Mouse (Mus musculus) limb, embryonic 15.5 days (tissue): ENCODE data around the gene Arhgef28. TPM values are rescaled to one million over a fixed set of nuclear protein-coding genes. Genes with fewer than 3 reads are reported as not detected.

Experiments used
- ATAC-seq: fragments of 200-750 bp; cut with Nextera tagmentation; 2 replicates; pipeline ENCODE4 v1.8.0; 2017; ENCODE audit warnings: low read depth, moderate TSS enrichment; ENCODE audit not compliant: insufficient number of reproducible peaks, low FRiP score, low TSS enrichment
- H3K27ac ChIP-seq: fragments of 300-500 bp; sonication (generic); 2 replicates; pipeline ENCODE4 v1.5.1; 2015; ENCODE audit warnings: moderate library complexity, mild to moderate bottlenecking, inconsistent platforms
- H3K27me3 ChIP-seq: fragments of 300-500 bp; sonication (generic); 2 replicates; pipeline ENCODE4 v1.6.1; 2015; ENCODE audit warnings: inconsistent platforms
- H3K36me3 ChIP-seq: fragments of 300-500 bp; sonication (generic); 2 replicates; pipeline ENCODE4 v1.6.1; 2015; ENCODE audit warnings: inconsistent platforms
- H3K4me1 ChIP-seq: fragments of 300-500 bp; sonication (generic); 2 replicates; pipeline ENCODE4 v1.6.1; 2015; ENCODE audit warnings: inconsistent platforms
- H3K4me2 ChIP-seq: fragments of 300-500 bp; sonication (generic); 2 replicates; pipeline ENCODE4 v1.6.1; 2015; ENCODE audit warnings: mild to moderate bottlenecking, inconsistent platforms
- H3K4me3 ChIP-seq: fragments of 300-500 bp; sonication (generic); 2 replicates; pipeline ENCODE4 v1.5.1; 2015; ENCODE audit warnings: mild to moderate bottlenecking, inconsistent platforms
- H3K9ac ChIP-seq: fragments of 300-500 bp; sonication (generic); 2 replicates; pipeline ENCODE4 v1.6.1; 2015; ENCODE audit warnings: inconsistent platforms
- H3K9me3 ChIP-seq: fragments of 300-500 bp; sonication (generic); 2 replicates; pipeline ENCODE4 v1.6.1; 2016; ENCODE audit warnings: inconsistent platforms
- WGBS: fragments of 180-500 bp; shearing (Covaris S2); methylation state at CpG from one replicate; pipeline ENCODE4 v1.1.7; 2015; 5-methylcytosine and 5-hydroxymethylcytosine counted together
- polyA plus RNA-seq: library from polyadenylated mRNA; unstranded; fragments of >200 nt; fragmentation: Nextera tagmentation; extraction: Ambion mirVana; gene quantifications from 2 replicates; pipeline ENCODE4 v1.2.1, GENCODE M21; 2015

Gene Arhgef28
- polyA plus RNA-seq, 1 experiment from 2014 or later: 15.0 TPM

DNA sequence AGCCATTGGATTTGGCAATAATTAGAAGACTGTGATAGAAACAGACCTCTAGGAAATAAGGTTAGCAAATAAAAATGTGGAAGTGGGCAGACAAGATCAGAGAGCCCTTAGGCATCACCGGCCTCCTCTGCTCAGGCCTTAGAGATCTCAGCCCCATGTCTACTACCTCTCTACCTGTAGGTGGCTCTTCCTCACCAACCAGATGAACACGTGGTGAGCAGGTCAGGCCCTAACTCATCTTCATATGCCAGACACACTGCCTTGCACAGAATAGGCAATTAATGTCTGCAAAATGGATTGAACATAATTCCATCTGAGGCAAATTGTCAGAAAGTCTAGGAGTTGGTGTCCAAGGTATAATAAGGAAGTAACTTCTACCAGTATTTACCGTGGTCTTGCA, 258.6 kb downstream of the Arhgef28 start:
- Histone ChIP-seq H3K9me3 (no peaks in the 10 kb centered on the region), H3K4me3 (no peak overlapping the region), H3K27ac (no peak overlapping the region), H3K27me3 (no peaks in the 10 kb centered on the region), H3K4me1 (no peaks in the 10 kb centered on the region), H3K9ac (no peak overlapping the region), H3K4me2 (no peak overlapping the region), H3K36me3 (peaks cover 14% of the 10 kb centered on the region; the same call in 1 of the 2 replicates)
- no peak for ATAC-seq
- 64% methylated on average over 3 of the region's 3 CpGs for WGBS

DNA sequence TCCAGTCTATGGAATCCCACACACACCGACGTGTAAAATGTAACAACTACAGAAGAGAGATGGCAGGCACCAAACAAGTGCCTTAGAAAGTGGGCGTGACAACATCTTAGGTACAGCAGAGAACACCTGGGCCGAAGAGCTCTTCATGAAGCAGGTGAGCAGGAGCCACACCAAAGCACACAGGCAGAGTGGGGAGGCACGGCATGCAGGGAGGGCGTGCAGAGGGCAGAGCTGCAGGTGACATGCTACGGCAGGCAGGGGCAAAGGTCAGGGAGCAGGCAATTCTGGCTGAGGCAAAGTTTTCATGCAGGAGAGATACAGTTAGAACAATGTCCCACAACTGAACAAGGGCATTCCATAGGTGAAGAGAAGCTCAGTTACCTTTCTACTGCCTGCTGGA, 259.8 kb downstream of the Arhgef28 start:
- H3K4me1 ChIP-seq: peaks cover 8% of the 10 kb centered on the region; the same call in 1 of the 2 replicates
- ATAC-seq: no peak
- no peak overlapping the region for H3K4me3 ChIP-seq
- H3K27ac ChIP-seq: no peak overlapping the region
- no peaks in the 10 kb centered on the region for H3K27me3 ChIP-seq
- WGBS: 78% methylated on average over 7 of the region's 7 CpGs
- H3K9me3 ChIP-seq: no peaks in the 10 kb centered on the region
- H3K9ac ChIP-seq: no peak overlapping the region
- H3K36me3 ChIP-seq: peaks cover 11% of the 10 kb centered on the region; the same call in 1 of the 2 replicates
- H3K4me2 ChIP-seq: no peak overlapping the region

DNA sequence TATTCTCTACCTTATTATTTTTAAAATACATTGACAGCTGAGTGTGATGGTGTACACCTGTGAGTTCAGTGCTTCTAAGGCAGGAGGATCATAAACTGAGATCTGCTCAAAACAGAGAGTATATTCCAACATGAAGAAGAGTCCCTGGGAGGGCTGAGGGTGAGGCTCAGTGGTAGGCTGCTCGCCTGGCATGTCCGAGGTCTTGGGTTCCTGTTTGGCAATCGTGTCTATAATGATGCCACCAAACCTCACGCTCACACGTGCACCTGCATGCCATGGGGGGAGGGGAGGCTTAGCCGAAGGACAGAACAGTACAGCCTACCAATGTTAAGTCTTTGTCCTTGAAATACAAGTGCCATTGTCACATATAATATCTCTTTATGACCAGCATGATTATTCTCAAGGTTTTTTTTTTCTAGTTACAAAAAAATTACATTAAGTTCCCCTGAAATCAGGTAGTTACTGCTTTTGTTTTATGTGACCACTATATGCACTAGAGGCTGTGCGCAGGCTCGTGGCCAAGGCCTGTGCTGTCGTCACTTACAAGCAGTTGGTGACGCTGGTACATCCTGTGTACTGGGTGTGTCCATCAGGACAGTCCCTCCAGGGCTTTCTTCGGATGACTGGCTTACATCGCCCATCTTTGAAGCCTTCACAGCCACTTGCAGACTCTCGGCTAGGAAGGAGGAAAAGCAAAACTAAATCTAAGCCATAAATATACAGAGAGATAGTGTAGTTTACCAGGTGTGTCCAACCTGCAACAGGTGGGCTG, 264.1 kb downstream of the Arhgef28 start:
- Histone ChIP-seq H3K4me2 (no peak overlapping the region), H3K36me3 (peaks cover 6% of the 10 kb centered on the region; the same call in 1 of the 2 replicates), H3K9ac (no peak overlapping the region), H3K27ac (0 out of 2 replicates have a peak overlapping the region, but pooled peaks have one; percentile 17), H3K4me1 (peaks cover 34% of the 10 kb centered on the region), H3K27me3 (no peaks in the 10 kb centered on the region), H3K9me3 (no peaks in the 10 kb centered on the region), H3K4me3 (no peak overlapping the region)
- ATAC-seq: no peak
- 65% methylated on average over 13 of the region's 13 CpGs for WGBS

DNA sequence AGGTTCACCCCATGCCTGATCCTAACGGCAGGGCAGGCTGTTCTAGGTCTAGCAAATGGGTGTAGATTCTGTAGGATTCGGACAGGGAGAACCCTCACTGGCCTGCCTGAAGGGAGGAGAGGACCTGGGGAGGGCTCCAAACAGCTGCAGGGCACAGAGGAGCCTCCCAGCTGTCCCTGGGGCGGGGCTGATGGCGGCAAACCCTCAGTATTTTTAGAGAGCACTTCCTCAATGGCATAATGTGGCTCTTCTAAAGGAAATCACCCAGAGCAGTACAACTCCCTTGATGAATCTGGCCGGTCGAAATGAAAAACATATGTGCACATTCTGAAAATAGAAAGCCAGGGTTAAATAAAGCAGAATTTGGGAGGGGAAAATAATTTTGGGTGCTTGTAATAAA, 265.1 kb downstream of the Arhgef28 start:
- Histone ChIP-seq H3K27ac (peak overlapping the region; percentile 38), H3K4me2 (no peak overlapping the region), H3K4me1 (peaks cover 34% of the 10 kb centered on the region), H3K27me3 (no peaks in the 10 kb centered on the region), H3K9ac (no peak overlapping the region), H3K4me3 (no peak overlapping the region), H3K36me3 (no peaks in the 10 kb centered on the region; the same call in 1 of the 2 replicates), H3K9me3 (no peaks in the 10 kb centered on the region)
- 24% methylated on average over 6 of the region's 6 CpGs for WGBS
- ATAC-seq: no peak

DNA sequence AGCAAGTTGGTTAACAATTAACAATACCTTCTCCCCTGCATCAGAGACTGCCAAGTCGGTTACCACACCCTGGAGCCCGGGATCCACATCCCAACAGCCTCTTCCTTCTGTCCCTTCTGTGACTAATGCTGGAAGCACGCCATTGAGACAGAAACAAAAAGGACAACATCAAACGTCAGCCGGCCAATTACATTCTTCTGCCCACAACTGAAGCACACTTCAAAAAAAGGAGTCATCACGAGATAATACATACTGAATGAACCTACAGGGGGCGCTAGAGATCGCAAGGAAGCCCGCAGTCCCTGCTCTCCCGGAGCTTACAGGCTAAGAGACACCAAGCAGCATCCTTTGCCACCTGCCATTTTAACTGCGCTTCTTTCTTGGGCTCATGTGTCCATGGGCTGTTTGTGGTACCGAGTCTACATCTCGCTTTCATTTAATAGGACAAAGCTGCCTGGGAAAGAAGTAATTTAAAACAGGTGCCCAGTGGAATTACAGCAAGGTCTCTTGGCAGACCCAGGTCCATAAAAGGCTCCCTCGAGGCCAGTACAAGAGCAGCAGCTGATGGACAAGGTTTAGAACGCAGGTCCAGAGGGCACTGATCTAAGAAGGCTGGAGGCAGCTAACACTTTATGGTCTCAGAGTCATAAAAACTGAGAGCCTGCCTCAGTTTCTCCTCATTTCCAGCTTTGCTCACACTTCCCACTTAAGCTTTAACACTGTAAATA, 266.6 kb downstream of the Arhgef28 start:
- no peak overlapping the region for H3K27ac ChIP-seq
- no peak for ATAC-seq

DNA sequence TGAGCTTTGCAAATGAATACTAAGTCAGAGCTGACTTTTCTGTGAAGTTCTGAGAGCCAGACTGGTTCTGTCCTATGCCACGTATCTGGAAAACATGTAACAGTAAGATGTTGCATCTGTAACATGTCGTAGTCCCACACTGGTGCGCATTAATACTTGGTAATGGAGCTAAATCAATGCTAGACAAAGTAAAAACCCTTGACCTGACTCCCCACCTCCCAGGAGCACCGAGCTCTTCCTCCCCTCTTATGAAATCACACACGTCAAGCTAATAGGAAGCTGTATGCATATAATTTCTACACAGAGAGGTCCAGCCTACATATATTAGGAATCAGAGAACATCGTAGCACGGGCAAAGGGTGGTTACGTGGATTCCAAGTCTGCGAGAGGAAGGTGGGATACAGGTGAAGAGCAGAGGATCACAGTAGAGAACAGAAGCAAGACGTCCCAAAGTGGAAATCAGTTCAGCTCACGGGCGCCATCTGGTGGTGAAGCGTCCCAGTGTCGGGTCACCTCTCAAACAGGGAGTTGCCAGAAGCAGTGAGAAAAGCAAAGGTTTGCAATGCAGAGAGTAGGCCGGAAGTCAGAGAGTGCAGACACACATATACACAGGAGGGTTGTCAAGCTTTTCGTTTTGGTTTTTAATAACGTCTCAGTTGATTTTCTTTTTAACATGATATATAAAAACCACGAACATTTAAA, 267.5 kb downstream of the Arhgef28 start:
- Histone ChIP-seq H3K27me3 (no peaks in the 10 kb centered on the region), H3K9ac (no peak overlapping the region)
- ATAC-seq: peak; percentile 57; the same call in 1 of the 2 replicates

More for the DNA sequence above, 266.6 kb downstream of the Arhgef28 start:
- H3K4me2 ChIP-seq: no peak overlapping the region
- H3K4me1 ChIP-seq: peaks cover 34% of the 10 kb centered on the region
- H3K36me3 ChIP-seq: no peaks in the 10 kb centered on the region
- H3K4me3 ChIP-seq: no peak overlapping the region
- H3K9me3 ChIP-seq: no peaks in the 10 kb centered on the region
- no peaks in the 10 kb centered on the region for H3K27me3 ChIP-seq
- 47% methylated on average over 15 of the region's 15 CpGs for WGBS
- H3K9ac ChIP-seq: no peak overlapping the region

DNA sequence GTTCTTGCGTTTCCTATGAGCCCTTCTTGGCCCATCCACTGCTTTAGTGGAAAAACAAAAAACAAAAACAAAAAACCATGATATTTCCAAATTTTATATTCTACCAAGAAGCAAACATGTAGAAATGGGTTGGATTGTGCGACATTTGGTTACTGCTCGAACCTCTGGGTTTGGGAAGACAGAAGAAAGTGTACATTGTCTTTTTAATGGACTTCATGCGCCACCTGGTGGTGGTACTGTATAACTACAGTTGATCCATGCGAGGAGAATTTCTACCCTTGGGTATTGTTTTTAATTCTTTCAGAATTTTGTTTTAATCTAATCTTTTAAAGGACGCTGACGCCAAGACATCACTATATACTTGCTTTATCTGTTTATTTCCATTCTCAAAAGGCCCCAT, 268.3 kb downstream of the Arhgef28 start:
- ATAC-seq: no peak
- no peak overlapping the region for H3K27ac ChIP-seq
- H3K4me2 ChIP-seq: no peak overlapping the region
- H3K4me3 ChIP-seq: no peak overlapping the region
- no peaks in the 10 kb centered on the region for H3K36me3 ChIP-seq
- peaks cover 34% of the 10 kb centered on the region for H3K4me1 ChIP-seq
- no peaks in the 10 kb centered on the region for H3K9me3 ChIP-seq
- no peak overlapping the region for H3K9ac ChIP-seq
- 16% methylated on average over 7 of the region's 7 CpGs for WGBS
- H3K27me3 ChIP-seq: no peaks in the 10 kb centered on the region

More for the DNA sequence above, 267.5 kb downstream of the Arhgef28 start:
- WGBS: 30% methylated on average over 18 of the region's 18 CpGs
- H3K27ac ChIP-seq: no peak overlapping the region
- no peak overlapping the region for H3K4me2 ChIP-seq
- no peaks in the 10 kb centered on the region for H3K9me3 ChIP-seq
- H3K4me1 ChIP-seq: peaks cover 34% of the 10 kb centered on the region
- no peak overlapping the region for H3K4me3 ChIP-seq
- no peaks in the 10 kb centered on the region for H3K36me3 ChIP-seq

DNA sequence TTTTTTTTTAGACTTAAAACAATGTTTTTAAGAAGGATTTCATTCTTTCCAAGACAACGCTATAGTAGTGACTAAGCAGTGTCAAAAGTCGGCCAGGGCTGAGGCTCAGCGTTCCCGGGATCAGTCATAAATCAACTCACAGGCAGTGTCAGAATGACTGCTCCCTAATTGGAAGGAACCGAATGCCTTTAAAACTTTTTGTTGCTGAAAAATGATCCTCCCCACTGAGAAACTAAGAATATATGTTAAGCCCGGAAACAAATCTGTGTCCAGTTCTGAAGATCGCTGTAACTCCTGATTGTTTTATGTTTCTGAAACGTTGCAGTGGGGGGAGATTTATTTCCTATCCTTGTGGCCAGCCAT, 278.1 kb downstream of the Arhgef28 start:
- Histone ChIP-seq H3K9me3 (no peaks in the 10 kb centered on the region), H3K4me3 (no peak overlapping the region), H3K4me1 (peaks cover 54% of the 10 kb centered on the region), H3K36me3 (no peaks in the 10 kb centered on the region), H3K27ac (no peak overlapping the region; the same call in 1 of the 2 replicates), H3K27me3 (no peaks in the 10 kb centered on the region), H3K4me2 (peak overlapping the region; percentile 27), H3K9ac (no peak overlapping the region)
- no peak for ATAC-seq
- WGBS: 4% methylated on average over 8 of the region's 8 CpGs

DNA sequence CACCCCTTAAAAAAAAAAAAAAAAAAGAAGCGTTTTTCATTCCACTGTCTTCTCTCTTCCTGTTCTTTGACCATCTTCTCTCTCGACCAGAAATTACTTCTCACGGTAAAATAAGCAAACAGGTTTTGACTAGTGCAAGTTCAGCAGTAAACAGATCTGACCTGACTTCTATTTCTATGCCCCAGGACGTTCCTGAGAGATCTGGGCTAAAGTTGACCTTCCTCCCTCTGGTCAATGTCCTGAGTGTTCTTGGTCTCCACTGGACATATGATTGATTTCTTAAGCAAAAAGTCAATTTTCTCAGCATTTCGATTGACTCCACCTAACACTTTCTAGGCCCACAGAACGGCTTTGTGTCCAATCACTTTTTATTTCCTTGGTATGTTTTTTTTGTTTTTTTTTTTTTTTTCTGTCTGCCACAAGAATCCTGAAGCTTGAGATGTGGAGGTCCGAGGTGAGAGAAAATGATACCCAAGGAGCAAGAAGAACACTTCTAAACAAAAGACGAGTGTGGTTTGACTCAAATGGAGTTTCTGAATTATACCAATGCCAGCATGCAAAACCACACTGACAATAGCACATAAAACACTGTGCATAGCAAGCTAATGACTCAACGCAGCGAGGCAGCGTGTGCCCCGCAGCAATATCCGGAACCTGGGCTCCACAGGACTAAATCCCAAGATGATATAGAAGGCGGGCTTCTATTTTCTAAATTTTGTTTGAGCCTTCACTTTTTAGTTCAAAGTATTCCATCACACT, 278.7 kb downstream of the Arhgef28 start:
- ATAC-seq: no peak
- peaks cover 56% of the 10 kb centered on the region for H3K4me1 ChIP-seq
- H3K27ac ChIP-seq: peak overlapping the region; percentile 44
- no peaks in the 10 kb centered on the region for H3K27me3 ChIP-seq
- peak overlapping the region; percentile 27 for H3K4me2 ChIP-seq
- no peaks in the 10 kb centered on the region for H3K36me3 ChIP-seq
- H3K4me3 ChIP-seq: no peak overlapping the region
- H3K9me3 ChIP-seq: no peaks in the 10 kb centered on the region
- 18% methylated on average over 14 of the region's 14 CpGs for WGBS
- H3K9ac ChIP-seq: no peak overlapping the region

DNA sequence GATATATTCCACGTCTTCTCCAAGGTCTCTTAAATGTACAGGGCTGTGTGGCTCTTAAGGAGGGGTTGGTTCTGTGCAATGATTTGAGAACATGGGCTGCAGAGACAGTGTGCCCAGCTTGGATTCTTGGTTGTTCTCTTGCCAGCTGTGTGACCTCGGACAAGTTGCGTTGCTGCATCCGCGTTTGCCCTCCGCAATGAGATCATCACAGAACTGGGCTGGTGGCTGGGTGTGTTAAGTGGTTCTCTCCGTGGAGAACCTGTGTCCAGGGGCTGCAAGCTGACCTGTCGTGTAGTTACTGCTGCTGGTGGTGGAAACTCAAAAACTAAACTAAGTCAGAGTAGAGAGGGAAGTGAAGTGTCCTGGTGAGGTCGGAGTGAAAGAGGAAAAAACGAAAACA, 279.9 kb downstream of the Arhgef28 start:
- H3K36me3 ChIP-seq: no peaks in the 10 kb centered on the region
- H3K27ac ChIP-seq: no peak overlapping the region
- ATAC-seq: no peak
- WGBS: 70% methylated on average over 10 of the region's 10 CpGs
- no peaks in the 10 kb centered on the region for H3K27me3 ChIP-seq
- H3K4me1 ChIP-seq: peaks cover 49% of the 10 kb centered on the region
- no peak overlapping the region for H3K4me2 ChIP-seq
- H3K4me3 ChIP-seq: no peak overlapping the region
- H3K9me3 ChIP-seq: no peaks in the 10 kb centered on the region
- no peak overlapping the region for H3K9ac ChIP-seq

DNA sequence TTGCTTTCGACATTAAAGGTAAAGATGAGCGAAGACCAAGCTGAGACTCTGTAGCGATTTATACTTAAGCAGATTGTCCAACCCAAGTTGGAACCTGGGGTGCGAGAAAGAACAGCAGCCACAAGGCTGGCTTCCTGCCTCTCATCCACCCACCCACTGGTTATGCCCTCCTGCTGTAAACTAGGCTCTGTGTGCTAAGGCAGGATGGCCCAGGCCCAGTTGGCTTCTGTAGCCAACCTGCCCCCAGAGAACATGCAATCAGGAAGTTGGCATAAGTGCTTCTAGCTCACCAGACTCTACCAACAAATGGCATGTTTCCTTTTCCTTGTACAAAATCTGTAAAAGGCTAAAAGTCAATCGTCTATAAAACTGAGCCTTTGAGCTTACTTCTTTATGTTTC, 283.2 kb downstream of the Arhgef28 start:
- H3K9me3 ChIP-seq: no peaks in the 10 kb centered on the region
- no peaks in the 10 kb centered on the region for H3K36me3 ChIP-seq
- no peaks in the 10 kb centered on the region for H3K27me3 ChIP-seq
- 86% methylated on average over 5 of the region's 5 CpGs for whole genome bisulfite sequencing
- H3K4me3 ChIP-seq: no peak overlapping the region
- H3K4me2 ChIP-seq: no peak overlapping the region
- peaks cover 36% of the 10 kb centered on the region for H3K4me1 ChIP-seq
- ATAC-seq: no peak
- H3K27ac ChIP-seq: no peak overlapping the region; the same call in 1 of the 2 replicates
- H3K9ac ChIP-seq: no peak overlapping the region
